Mouse (Mus musculus) intestine, embryonic 16.5 days (tissue): ENCODE results near the gene Ces3b. TPM values are rescaled to one million over a fixed set of nuclear protein-coding genes. Genes with fewer than 3 reads are reported as not detected.
"Not testable (repeated sequence)": the region's sequence is repeated elsewhere in the genome, so short reads cannot be mapped to it uniquely, and the experiment has no call there.

Experiments used
- ATAC-seq: fragments of 200-750 bp; cut with Nextera tagmentation; 2 replicates; pipeline ENCODE4 v1.8.0; 2017; ENCODE audit warnings: moderate TSS enrichment, moderate library complexity
- H3K27ac ChIP-seq: fragments of 300-500 bp; sonication (generic); 2 replicates; pipeline ENCODE4 v1.5.1; 2014; ENCODE audit warnings: mild to moderate bottlenecking, low read length
- H3K27me3 ChIP-seq: fragments of 300-500 bp; sonication (generic); replicated peaks from 2 replicates; pipeline ENCODE4 v1.6.1; 2014; ENCODE audit warnings: low read length, control low read depth, mixed read lengths; ENCODE audit not compliant: control insufficient read depth, insufficient read depth
- H3K36me3 ChIP-seq: fragments of 300-500 bp; sonication (generic); 2 replicates; pipeline ENCODE4 v1.6.1; 2014; ENCODE audit warnings: low read length, control low read depth; ENCODE audit not compliant: control insufficient read depth, insufficient read depth
- H3K4me1 ChIP-seq: fragments of 300-500 bp; sonication (generic); 2 replicates; pipeline ENCODE4 v1.6.1; 2014; ENCODE audit warnings: low read length, control low read depth, mixed read lengths; ENCODE audit not compliant: control insufficient read depth, insufficient read depth
- H3K4me2 ChIP-seq: fragments of 300-500 bp; sonication (generic); 2 replicates; pipeline ENCODE4 v1.6.1; 2014; ENCODE audit warnings: low read depth, low read length, control low read depth
- H3K4me3 ChIP-seq: fragments of 300-500 bp; sonication (generic); 2 replicates; pipeline ENCODE4 v1.5.1; 2014; ENCODE audit warnings: mild to moderate bottlenecking, low read length
- H3K9ac ChIP-seq: fragments of 300-500 bp; sonication (generic); 2 replicates; pipeline ENCODE4 v1.6.1; 2014; ENCODE audit warnings: low read depth, low read length
- H3K9me3 ChIP-seq: fragments of 300-500 bp; sonication (generic); 2 replicates; pipeline ENCODE4 v1.6.1; 2016; ENCODE audit warnings: low read length, control low read depth; ENCODE audit not compliant: control insufficient read depth
- WGBS: fragments of 180-500 bp; shearing (Covaris S2); extraction: QIAGEN DNeasy Blood & Tissue Kit; methylation state at CpG from one replicate; pipeline ENCODE4 v1.1.7; 2014; 5-methylcytosine and 5-hydroxymethylcytosine counted together
- polyA plus RNA-seq: library from polyadenylated mRNA; unstranded; fragments of >200 nt; fragmentation: Nextera tagmentation; extraction: Ambion mirVana; gene quantifications from 2 replicates; pipeline ENCODE4 v1.2.1, GENCODE M21; 2015

The Ces3b gene
- not detected in 2 replicates for polyA plus RNA-seq

DNA sequence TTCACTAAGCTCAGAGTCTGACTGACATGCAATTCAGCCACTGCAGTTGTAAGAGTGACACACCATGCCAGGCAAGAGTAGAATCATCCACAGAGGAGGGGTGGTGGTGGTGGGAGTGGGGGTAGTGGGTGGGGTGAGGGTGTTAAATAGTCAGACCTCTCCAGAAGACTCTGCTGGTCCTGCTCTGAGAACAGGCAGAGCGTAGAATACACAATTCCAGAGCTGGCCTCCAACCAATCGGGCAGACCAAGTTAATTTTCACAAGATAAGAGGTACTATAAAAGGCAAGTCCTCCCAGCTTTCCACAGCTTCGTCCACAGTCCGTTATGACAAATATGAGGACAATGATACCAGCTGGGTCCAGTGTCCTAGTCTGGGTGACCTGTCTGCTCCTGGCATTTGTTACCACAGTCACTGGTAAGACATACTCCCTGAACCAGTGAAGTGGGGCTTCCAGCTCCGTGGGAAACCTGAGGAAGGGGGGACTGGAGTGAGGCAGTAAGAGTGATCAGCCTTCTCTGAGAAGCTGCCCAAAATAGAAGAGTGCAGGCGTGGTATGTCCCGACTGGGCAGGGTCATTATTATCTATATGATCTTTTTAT lies at the start of gene Ces3b:
TSS of gene Ces3b (plus strand) at position 305 of the 602 bp plus-strand sequence.
- WGBS: 49% methylated on average over 7 of the region's 7 CpGs
- Histone ChIP-seq H3K4me3 (no peak within 1 kb of the TSS), H3K4me2 (no peak within 1 kb of the TSS), H3K36me3 (no peaks in the 10 kb centered on the region), H3K27ac (no peak within 1 kb of the TSS), H3K27me3 (no peaks in the 10 kb centered on the region), H3K9me3 (no peaks in the 10 kb centered on the region), H3K9ac (no peak within 1 kb of the TSS), H3K4me1 (no peaks in the 10 kb centered on the region)
- ATAC-seq: no peak

DNA sequence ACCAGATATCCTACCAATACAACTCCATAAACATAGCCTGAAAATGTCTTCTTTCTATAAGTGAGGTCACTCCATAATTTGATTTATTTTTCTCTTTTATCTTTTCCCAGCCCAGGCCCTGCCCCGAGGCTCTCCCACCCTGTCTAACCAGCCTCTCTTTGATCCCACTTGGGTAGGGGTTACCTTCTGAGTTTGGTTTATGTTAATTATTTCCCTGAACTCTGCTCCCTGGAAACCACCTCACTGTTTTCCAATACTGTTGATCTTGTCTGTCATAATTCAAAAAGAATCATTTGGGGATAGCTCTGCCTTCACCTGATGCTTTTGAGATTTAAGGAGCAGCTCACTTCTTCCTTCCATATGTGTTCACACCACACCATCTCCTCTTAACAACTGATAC lies 40.0 kb upstream of the Ces3b start:
- Histone ChIP-seq H3K9ac (no peak overlapping the region), H3K27me3 (no peaks in the 10 kb centered on the region), H3K9me3 (no peaks in the 10 kb centered on the region), H3K4me3 (no peak overlapping the region), H3K4me1 (peaks cover 4% of the 10 kb centered on the region; the same call in 1 of the 2 replicates), H3K4me2 (no peak overlapping the region), H3K36me3 (no peaks in the 10 kb centered on the region), H3K27ac (no peak overlapping the region)
- WGBS: 41% methylated on average over 1 of the region's 1 CpGs
- no peak for ATAC-seq

DNA sequence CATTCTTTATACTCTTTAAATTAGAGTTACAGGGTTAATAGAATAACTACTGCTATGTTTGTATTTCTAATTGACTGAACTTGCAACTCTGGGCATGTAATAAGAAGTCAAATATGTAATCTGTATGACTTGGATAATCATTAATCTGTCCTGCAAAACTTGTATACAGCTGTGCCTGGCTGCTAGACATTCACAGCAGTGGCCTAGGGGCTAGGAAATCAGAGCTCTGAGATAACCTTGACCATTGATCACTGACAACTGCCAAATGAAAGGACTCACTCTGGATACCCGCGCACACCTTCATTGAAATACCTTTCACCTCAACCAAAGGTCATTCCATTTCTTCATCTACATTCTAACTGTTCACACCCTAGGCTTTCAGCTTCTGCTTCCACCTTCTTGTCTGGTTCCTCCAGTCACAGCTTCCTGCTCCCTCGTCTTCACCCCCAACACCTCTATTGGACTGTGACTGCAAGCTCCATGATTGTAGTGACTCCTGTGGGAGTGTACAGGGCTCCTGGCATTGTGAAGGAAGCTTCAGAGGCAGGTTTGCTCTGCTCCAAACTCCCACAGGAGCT lies 37.6 kb upstream of the Ces3b start:
- Histone ChIP-seq H3K4me1 (peaks cover 4% of the 10 kb centered on the region; the same call in 1 of the 2 replicates), H3K36me3 (no peaks in the 10 kb centered on the region), H3K4me2 (no peak overlapping the region), H3K4me3 (no peak overlapping the region), H3K9ac (no peak overlapping the region), H3K9me3 (no peaks in the 10 kb centered on the region), H3K27ac (no peak overlapping the region; the same call in 1 of the 2 replicates), H3K27me3 (no peaks in the 10 kb centered on the region)
- WGBS: 40% methylated on average over 3 of the region's 3 CpGs
- peak; percentile 92 for ATAC-seq

DNA sequence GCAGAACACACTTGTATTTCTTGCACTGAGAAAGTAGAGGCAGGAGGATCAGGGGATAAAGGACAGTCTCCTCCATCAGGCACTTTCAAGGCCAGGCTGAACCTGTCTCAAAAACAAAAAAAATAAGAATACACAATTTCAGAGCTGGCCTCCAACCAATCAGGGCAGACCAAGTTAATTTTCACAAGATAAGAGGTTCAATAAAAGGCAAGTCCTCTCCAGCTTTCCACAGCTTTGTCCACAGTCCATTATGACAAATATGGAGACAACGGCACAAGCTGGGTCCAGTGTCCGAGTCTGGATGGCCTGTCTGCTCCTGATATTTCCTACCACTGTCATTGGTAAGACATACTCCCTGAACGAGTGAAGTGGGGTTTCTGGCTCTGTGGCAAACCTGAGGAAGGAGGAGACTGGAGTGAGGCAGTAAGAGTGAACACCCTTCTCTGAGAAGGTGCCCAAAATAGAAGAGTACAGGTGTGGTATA lies 35.1 kb upstream of the Ces3b start, which contains the start of gene Ces3a:
TSS of gene Ces3a (plus strand) at position 231 of the 484 bp plus-strand sequence.
- Histone ChIP-seq H3K4me1 (peaks cover 4% of the 10 kb centered on the region; the same call in 1 of the 2 replicates), H3K4me2 (no peak within 1 kb of the TSS), H3K4me3 (no peak within 1 kb of the TSS), H3K9me3 (no peaks in the 10 kb centered on the region), H3K27me3 (no peaks in the 10 kb centered on the region), H3K9ac (no peak within 1 kb of the TSS), H3K27ac (no peak within 1 kb of the TSS), H3K36me3 (no peaks in the 10 kb centered on the region)
- no peak for ATAC-seq
- WGBS: 70% methylated on average over 3 of the region's 3 CpGs

DNA sequence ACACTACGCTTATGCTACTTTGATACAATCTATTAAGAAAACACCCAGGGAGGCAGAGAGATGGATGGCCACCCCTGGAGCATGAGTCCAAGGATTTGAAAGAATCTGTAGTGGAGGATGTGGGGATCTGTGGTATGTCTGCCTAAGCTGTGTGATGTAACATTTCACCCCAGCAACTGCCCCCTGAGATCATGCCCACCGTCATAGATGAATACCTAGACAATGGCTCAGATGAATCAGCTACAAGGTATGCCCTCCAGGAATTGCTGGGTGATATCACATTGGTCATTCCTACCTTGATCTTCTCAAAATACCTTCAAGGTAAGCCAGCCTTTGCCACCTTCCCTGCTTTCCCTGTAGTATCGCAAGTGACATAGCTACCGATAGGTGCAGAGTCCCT lies 27.3 kb upstream of the Ces3b start:
- Histone ChIP-seq H3K4me1 (no peaks in the 10 kb centered on the region), H3K9ac (no peak overlapping the region), H3K27me3 (no peaks in the 10 kb centered on the region), H3K9me3 (no peaks in the 10 kb centered on the region), H3K36me3 (no peaks in the 10 kb centered on the region), H3K27ac (no peak overlapping the region), H3K4me2 (no peak overlapping the region), H3K4me3 (no peak overlapping the region)
- WGBS: 93% methylated on average over 4 of the region's 4 CpGs
- no peak for ATAC-seq

DNA sequence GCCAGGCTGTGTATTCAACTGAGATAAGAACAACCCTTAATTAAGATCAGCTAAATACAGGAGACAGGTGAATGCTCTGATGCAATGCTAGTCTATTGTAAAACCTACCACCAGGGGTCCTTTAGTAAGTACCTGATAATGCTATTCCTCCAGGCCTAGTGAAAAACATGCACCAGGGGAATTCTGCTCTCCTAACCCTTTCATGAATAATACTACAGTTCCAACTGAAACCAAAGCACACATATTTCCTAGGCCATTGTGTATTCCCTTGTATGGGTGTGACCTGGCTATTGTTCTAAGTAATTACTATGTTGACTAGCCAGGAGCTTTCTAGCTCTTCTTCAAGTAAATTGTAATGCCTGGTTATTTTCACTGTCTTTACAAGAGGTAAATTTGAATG lies 23.5 kb upstream of the Ces3b start:
- Histone ChIP-seq H3K4me3 (no peak overlapping the region), H3K9ac (no peak overlapping the region), H3K9me3 (no peaks in the 10 kb centered on the region), H3K4me2 (no peak overlapping the region), H3K27me3 (no peaks in the 10 kb centered on the region), H3K27ac (no peak overlapping the region), H3K4me1 (no peaks in the 10 kb centered on the region), H3K36me3 (no peaks in the 10 kb centered on the region)
- no peak for ATAC-seq

DNA sequence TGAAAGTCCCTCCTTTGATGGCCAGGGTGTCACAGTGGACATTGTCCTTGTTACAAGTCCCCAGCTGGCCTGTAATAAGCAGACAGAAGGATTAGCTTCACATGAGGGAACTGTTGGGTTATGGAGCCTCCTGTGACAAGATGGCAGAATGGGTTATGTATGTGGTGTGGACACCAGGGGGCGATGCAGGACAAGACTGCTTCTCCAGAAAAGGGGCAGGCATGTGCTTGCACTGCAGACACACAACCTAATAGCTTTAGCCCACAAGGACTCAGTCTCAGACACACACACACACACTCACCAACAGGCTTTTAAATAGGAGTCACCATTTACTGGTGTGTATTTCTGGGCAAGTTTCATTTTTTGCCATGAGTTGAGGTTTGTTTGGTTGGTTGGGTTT lies 16.8 kb upstream of the Ces3b start:
- no peaks in the 10 kb centered on the region for H3K36me3 ChIP-seq
- H3K4me1 ChIP-seq: no peaks in the 10 kb centered on the region
- WGBS: 0% methylated on average over 1 of the region's 1 CpGs
- H3K4me3 ChIP-seq: no peak overlapping the region
- no peaks in the 10 kb centered on the region for H3K27me3 ChIP-seq
- no peak overlapping the region for H3K27ac ChIP-seq
- ATAC-seq: no peak
- no peak overlapping the region for H3K9ac ChIP-seq
- no peak overlapping the region for H3K4me2 ChIP-seq
- H3K9me3 ChIP-seq: no peaks in the 10 kb centered on the region

DNA sequence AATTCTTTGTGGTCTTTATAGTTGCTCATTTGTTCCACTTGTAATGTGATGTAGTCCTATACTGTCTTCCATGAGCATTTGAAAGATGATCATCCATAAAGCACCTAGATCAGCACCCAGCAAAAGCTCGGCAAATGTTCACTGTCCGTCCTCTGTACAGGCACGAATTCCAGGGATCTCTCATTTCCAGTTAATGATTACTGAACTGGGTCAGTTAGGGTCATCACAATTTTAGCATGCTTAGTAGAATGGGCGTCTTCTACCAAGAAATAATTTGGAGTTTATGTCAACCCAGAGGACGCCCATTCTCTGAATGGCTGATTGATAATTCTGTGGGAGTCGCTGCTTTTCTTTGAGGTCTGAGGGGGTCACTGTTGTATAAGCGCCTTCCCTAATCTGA lies 15.6 kb upstream of the Ces3b start:
- WGBS: 53% methylated on average over 7 of the region's 7 CpGs
- H3K36me3 ChIP-seq, H3K27ac ChIP-seq, H3K9me3 ChIP-seq, H3K4me2 ChIP-seq, H3K27me3 ChIP-seq, ATAC-seq, H3K4me1 ChIP-seq, H3K9ac ChIP-seq, H3K4me3 ChIP-seq: not testable (repeated sequence)

DNA sequence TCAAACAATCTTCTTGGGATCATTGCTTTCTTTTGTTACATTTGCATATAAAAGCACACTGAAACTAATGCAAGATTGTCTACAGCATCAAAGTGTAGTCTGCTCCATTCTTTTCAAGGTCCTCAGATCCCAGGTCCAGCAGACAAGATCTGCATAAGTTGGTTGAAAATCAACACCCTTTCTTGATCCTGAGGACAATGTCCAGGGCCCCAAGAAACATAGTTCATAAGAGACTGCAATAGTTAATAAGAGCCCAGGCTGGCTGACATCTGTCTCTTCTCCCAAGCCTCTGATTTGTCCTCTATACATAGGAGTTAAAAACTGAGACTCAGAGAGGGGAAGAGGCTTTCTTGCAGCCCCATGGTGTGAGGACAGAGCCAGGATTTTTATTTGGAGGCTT lies 14.6 kb upstream of the Ces3b start:
- Histone ChIP-seq H3K9ac (no peak overlapping the region), H3K27me3 (no peaks in the 10 kb centered on the region), H3K4me1 (no peaks in the 10 kb centered on the region), H3K4me2 (no peak overlapping the region), H3K27ac (no peak overlapping the region), H3K4me3 (no peak overlapping the region), H3K36me3 (no peaks in the 10 kb centered on the region), H3K9me3 (no peaks in the 10 kb centered on the region)
- no peak for ATAC-seq

DNA sequence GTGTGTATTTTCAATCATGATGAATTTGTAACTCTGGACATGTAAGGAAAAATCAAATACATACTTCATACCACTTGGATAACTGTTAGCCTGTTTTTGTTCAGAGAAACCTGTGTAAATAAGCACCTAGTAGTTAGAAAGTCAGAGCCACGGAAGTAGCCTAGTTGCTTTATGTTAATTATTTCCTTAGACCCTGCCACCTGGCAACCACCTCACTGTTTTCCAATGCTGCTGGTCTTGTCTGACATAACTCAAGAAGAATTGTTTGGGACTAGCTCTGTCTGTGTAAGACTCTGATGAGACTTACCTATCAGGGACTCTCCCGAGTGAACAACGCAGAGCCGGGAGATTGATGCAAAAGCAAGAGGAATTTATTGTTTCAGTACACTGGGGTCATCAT lies 7.0 kb upstream of the Ces3b start:
- H3K4me1 ChIP-seq: no peaks in the 10 kb centered on the region
- no peak for ATAC-seq
- no peaks in the 10 kb centered on the region for H3K9me3 ChIP-seq
- H3K4me3 ChIP-seq: no peak overlapping the region
- no peaks in the 10 kb centered on the region for H3K27me3 ChIP-seq
- H3K9ac ChIP-seq: no peak overlapping the region
- no peak overlapping the region for H3K4me2 ChIP-seq
- no peak overlapping the region for H3K27ac ChIP-seq
- 91% methylated on average over 4 of the region's 4 CpGs for WGBS
- no peaks in the 10 kb centered on the region for H3K36me3 ChIP-seq
